Mouse (Mus musculus) T-cell, adult 2 months (primary cell): Measurements from ENCODE around the gene Atg4c.

Source experiments
- DNase-seq: peaks from one replicate; pipeline ENCODE4 v3.0.0; 2022; ENCODE audit warnings: low spot score

The Atg4c gene

GRCm38 (mm10) chr4:99263663-99264062 lies 69.9 kb downstream of the Atg4c start:
- DNase-seq, result no peak

GRCm38 (mm10) chr4:99266843-99267445 lies 73.2 kb downstream of the Atg4c start:
- no peak for DNase-seq

- no peak for DNase-seq
These were observed 79.1 kb downstream of the Atg4c start for GRCm38 (mm10) chr4:99272860-99273259.

DNA sequence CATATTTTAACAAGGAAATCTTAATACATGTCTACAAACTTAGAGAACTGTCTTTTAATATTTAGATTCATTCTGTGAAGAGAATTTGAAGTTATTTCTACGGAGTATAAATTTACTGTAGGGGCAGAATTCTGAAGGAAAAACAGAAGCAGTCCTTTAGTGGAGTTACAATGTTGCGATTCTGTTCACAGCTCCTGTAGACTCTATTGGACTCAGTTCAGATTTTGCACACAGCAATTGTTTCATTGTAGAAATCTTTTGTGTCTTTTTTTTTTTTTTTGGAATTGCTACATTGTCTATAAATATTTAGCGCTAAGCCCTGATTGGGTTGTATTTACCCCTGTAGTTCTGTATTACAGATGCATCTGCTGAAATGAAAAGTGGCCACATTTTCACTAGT lies 79.7 kb downstream of the Atg4c start:
- no peak for DNase-seq

- no peak for DNase-seq
These were observed 80.2 kb downstream of the Atg4c start for GRCm38 (mm10) chr4:99273979-99274378.

GRCm38 (mm10) chr4:99278876-99279275 lies 85.1 kb downstream of the Atg4c start:
- no peak for DNase-seq

- DNase-seq, result no peak
These were observed 88.0 kb downstream of the Atg4c start for GRCm38 (mm10) chr4:99281711-99282110.

- no peak for DNase-seq
These were observed 95.6 kb downstream of the Atg4c start for GRCm38 (mm10) chr4:99289286-99289685.

DNA sequence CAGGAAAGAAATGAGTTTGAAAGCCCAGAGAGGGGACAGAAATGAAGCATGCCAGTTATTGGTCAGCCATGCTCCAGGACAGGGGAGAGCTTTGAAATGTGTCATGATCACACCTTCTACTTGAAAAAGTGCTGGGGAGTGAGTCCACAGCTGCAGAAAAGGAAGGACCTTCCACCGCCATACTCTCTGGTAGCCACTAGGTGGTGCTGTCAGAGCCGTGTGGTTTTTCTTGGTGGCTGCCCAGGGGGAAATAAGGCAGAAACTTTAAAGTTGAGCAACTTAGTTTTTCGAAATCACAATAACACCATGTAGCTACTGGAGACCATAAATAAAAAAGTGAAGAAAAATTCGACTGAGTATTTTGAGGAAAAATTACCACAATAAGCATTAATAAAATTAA lies 104.9 kb downstream of the Atg4c start:
- no peak for DNase-seq

GRCm38 (mm10) chr4:99304793-99305192 lies 111.1 kb downstream of the Atg4c start:
- no peak for DNase-seq
